ENCODE assay signal across 8 mouse cellular contexts in genomic region chr7:73537228-73537627, GRCm38 (mm10). TPM values are rescaled to one million over a fixed set of nuclear protein-coding genes. Genes with fewer than 3 reads are reported as not detected.
A peak's percentile ranks its signal among the peaks of the same experiment; 100 is the strongest.
DNase-seq lines count a peak whose midpoint lies in the region; ATAC-seq and TF ChIP-seq lines count a peak whose summit lies in the region.

No protein-coding gene starts in this region.

- H3ac ChIP-seq in myocyte (ENCODE audit: control insufficient read depth, insufficient read length) = peak overlapping the region; percentile 35

- H3K4me3 ChIP-seq in liver, adult 2 months (ENCODE audit: insufficient read depth, low read depth, low read length) = peak overlapping the region; percentile 36
- peak overlapping the region; percentile 51 for H3K4me3 ChIP-seq in embryonic facial prominence, embryonic 14.5 days (ENCODE audit: low read depth, low read length)
- H3K4me3 ChIP-seq in intestine, embryonic 16.5 days (ENCODE audit: low read length) = peak overlapping the region; percentile 52
- peak overlapping the region; percentile 62 for H3K4me3 ChIP-seq in myocyte

- peaks cover 22% of the 10 kb centered on the region for H3K4me1 ChIP-seq in liver, adult 2 months (ENCODE audit: control insufficient read depth, insufficient read depth, low read length)
- peaks cover 29% of the 10 kb centered on the region for H3K4me1 ChIP-seq in embryonic facial prominence, embryonic 14.5 days (ENCODE audit: control insufficient read depth, insufficient read depth, low read length)
- H3K4me1 ChIP-seq in intestine, embryonic 16.5 days (ENCODE audit: control insufficient read depth, insufficient read depth, low read length) = peaks cover 34% of the 10 kb centered on the region

- TF ChIP-seq POLR2A in liver, adult 2 months (IDR thresholded peaks at IDR 0.05; ENCODE audit: extremely low read depth, insufficient read depth, low read length) = no peak
- no peak for TF ChIP-seq POLR2A in myocyte (IDR thresholded peaks at IDR 0.05; ENCODE audit: insufficient read length, low read depth)

- H3K27ac ChIP-seq in liver, adult 2 months (replicated peaks; ENCODE audit: insufficient read depth, low read depth, low read length) = peak overlapping the region; percentile 75
- H3K27ac ChIP-seq in embryonic facial prominence, embryonic 14.5 days (replicated peaks; ENCODE audit: low read depth, low read length) = peak overlapping the region; percentile 90
- H3K27ac ChIP-seq in intestine, embryonic 16.5 days (ENCODE audit: low read length) = peak overlapping the region; percentile 80

- DNase-seq in liver, adult 2 months (ENCODE audit: extremely low read depth, low read depth, low spot score) = no peak
- no peak for DNase-seq in liver
- DNase-seq in embryonic facial prominence, embryonic 14.5 days (ENCODE audit: low spot score) = no peak
- no peak for DNase-seq in cerebellum, adult 11-12 months
- DNase-seq in urinary bladder, postnatal 10 days (ENCODE audit: low spot score) = no peak

- no peaks in the 10 kb centered on the region for H3K27me3 ChIP-seq in liver, adult 2 months (ENCODE audit: control insufficient read depth, insufficient read depth, low read length)
- no peaks in the 10 kb centered on the region for H3K27me3 ChIP-seq in embryonic facial prominence, embryonic 14.5 days (replicated peaks; ENCODE audit: control insufficient read depth, insufficient read depth, low read length)
- no peaks in the 10 kb centered on the region for H3K27me3 ChIP-seq in intestine, embryonic 16.5 days (replicated peaks; ENCODE audit: control insufficient read depth, insufficient read depth, low read length)
- H3K27me3 ChIP-seq in myocyte (ENCODE audit: control insufficient read depth, insufficient read depth, insufficient read length) = no peaks in the 10 kb centered on the region

- H3K9ac ChIP-seq in liver, adult 2 months (ENCODE audit: low read depth, low read length) = peak overlapping the region; percentile 59
- H3K9ac ChIP-seq in embryonic facial prominence, embryonic 14.5 days (ENCODE audit: low read depth, low read length) = peak overlapping the region; percentile 73
- peak overlapping the region; percentile 62 for H3K9ac ChIP-seq in intestine, embryonic 16.5 days (ENCODE audit: low read depth, low read length)

- H3K4me2 ChIP-seq in embryonic facial prominence, embryonic 14.5 days (ENCODE audit: low read depth, low read length) = peak overlapping the region; percentile 84
- H3K4me2 ChIP-seq in intestine, embryonic 16.5 days (ENCODE audit: low read depth, low read length) = peak overlapping the region; percentile 61
- peak overlapping the region; percentile 93 for H3K4me2 ChIP-seq in myocyte (ENCODE audit: low read depth)

- no peaks in the 10 kb centered on the region for H3K9me3 ChIP-seq in embryonic facial prominence, embryonic 14.5 days (ENCODE audit: control insufficient read depth, low read length)
- no peaks in the 10 kb centered on the region for H3K9me3 ChIP-seq in intestine, embryonic 16.5 days (ENCODE audit: control insufficient read depth, low read length)

- H3K79me2 ChIP-seq in liver, adult 2 months (ENCODE audit: control insufficient read depth, insufficient read depth, low read length) = peaks cover 25% of the 10 kb centered on the region; the same call in 1 of the 2 replicates
- H3K79me2 ChIP-seq in myocyte (ENCODE audit: control insufficient read depth, insufficient read depth) = peaks cover 97% of the 10 kb centered on the region

- H3K36me3 ChIP-seq in liver, adult 2 months (ENCODE audit: control insufficient read depth, insufficient read depth, low read length) = peaks cover 7% of the 10 kb centered on the region
- peaks cover 10% of the 10 kb centered on the region; the same call in 1 of the 2 replicates for H3K36me3 ChIP-seq in embryonic facial prominence, embryonic 14.5 days (ENCODE audit: control insufficient read depth, insufficient read depth, low read length)
- H3K36me3 ChIP-seq in intestine, embryonic 16.5 days (ENCODE audit: control insufficient read depth, insufficient read depth, low read length) = no peaks in the 10 kb centered on the region
- H3K36me3 ChIP-seq in myocyte (ENCODE audit: control insufficient read depth, insufficient read depth) = no peaks in the 10 kb centered on the region

- no peak for TF ChIP-seq CTCF in liver, adult 2 months (IDR thresholded peaks at IDR 0.05; ENCODE audit: low read depth, low read length)

- 2% methylated on average over 10 of the region's 10 CpGs for whole genome bisulfite sequencing in liver, adult 2 months
- 16% methylated on average over 10 of the region's 10 CpGs for WGBS in embryonic facial prominence, embryonic 14.5 days
- WGBS in intestine, embryonic 16.5 days = 14% methylated on average over 10 of the region's 10 CpGs

- ATAC-seq in embryonic facial prominence, embryonic 14.5 days (ENCODE audit: low read depth) = no peak
- 0 out of 2 replicates have a peak, but pooled peaks have one; percentile 3 for ATAC-seq in intestine, embryonic 16.5 days
- no peak for ATAC-seq in granulocyte monocyte progenitor cell, adult 5-6 weeks (replicated peaks; ENCODE audit: poor library complexity, severe bottlenecking)

TF ChIP-seq in myocyte, 11 proteins besides CTCF, POLR2A, EP300 and RAD21:
- no peak for TF ChIP-seq TCF12 (IDR thresholded peaks at IDR 0.05; ENCODE audit: insufficient read depth, poor library complexity, severe bottlenecking)
- TF ChIP-seq POLR2AphosphoS2 (IDR thresholded peaks at IDR 0.05; ENCODE audit: insufficient read length, low read depth) = no peak
- no peak for TF ChIP-seq CEBPB (IDR thresholded peaks at IDR 0.05; ENCODE audit: insufficient read depth, poor library complexity, severe bottlenecking)
- TF ChIP-seq MYOD1 (IDR thresholded peaks at IDR 0.05; ENCODE audit: control insufficient read depth in 1 of 3, insufficient read length in 2 of 3, low read depth in 2 of 3) = no peak
- no peak for TF ChIP-seq TCF3 (IDR thresholded peaks at IDR 0.05; ENCODE audit: insufficient read length, low read depth)
- no peak for TF ChIP-seq MAX (IDR thresholded peaks at IDR 0.05; ENCODE audit: low read depth)
- no peak for TF ChIP-seq USF1 (IDR thresholded peaks at IDR 0.05; ENCODE audit: low read depth)
- TF ChIP-seq REST (IDR thresholded peaks at IDR 0.05; ENCODE audit: insufficient read depth, insufficient read length) = no peak
- TF ChIP-seq E2F4 (IDR thresholded peaks at IDR 0.05; ENCODE audit: insufficient read depth) = no peak
- no peak for TF ChIP-seq MYOG (IDR thresholded peaks at IDR 0.05; ENCODE audit: control insufficient read depth in 1 of 3, insufficient read depth in 1 of 3, insufficient read length in 2 of 3, low read depth in 2 of 3)

RNA-seq across cellular contexts. Expression of gene Chd2, which starts 4.4 kb away (rescaled TPM):
- 40.0 and 42.0 TPM in 2 replicates for total RNA-seq in liver, adult 2 months (2014; rRNA removed)
- 16.9 and 20.1 TPM in 2 replicates for polyA plus RNA-seq in liver, adult 2 months (2012; rRNA removed)
- 39.5 and 54.6 TPM in 2 replicates for polyA plus RNA-seq in embryonic facial prominence, embryonic 14.5 days (2014; fragmentation: Nextera tagmentation; extraction: Ambion mirVana)
- polyA plus RNA-seq in intestine, embryonic 16.5 days (2015; fragmentation: Nextera tagmentation; extraction: Ambion mirVana) = 40.1 and 41.1 TPM in 2 replicates
- 7.9 TPM for polyA plus RNA-seq in myocyte (2012; fragmentation: generic; extraction: Trizol)
- total RNA-seq in granulocyte monocyte progenitor cell, adult 5-6 weeks (2014; fragmentation: Nextera tagmentation) = 42.3 and 47.5 TPM in 2 replicates
- 93.8 and 118 TPM in 2 replicates for total RNA-seq in granulocyte monocyte progenitor cell, adult 5-6 weeks (2017)
